Mouse (Mus musculus): ENCODE measurements around the gene Slc22a22. TPM values are rescaled to one million over a fixed set of nuclear protein-coding genes. Genes with fewer than 3 reads are reported as not detected.

The Slc22a22 gene
- total and polyA plus RNA-seq, 3 experiments = not detected

DNA sequence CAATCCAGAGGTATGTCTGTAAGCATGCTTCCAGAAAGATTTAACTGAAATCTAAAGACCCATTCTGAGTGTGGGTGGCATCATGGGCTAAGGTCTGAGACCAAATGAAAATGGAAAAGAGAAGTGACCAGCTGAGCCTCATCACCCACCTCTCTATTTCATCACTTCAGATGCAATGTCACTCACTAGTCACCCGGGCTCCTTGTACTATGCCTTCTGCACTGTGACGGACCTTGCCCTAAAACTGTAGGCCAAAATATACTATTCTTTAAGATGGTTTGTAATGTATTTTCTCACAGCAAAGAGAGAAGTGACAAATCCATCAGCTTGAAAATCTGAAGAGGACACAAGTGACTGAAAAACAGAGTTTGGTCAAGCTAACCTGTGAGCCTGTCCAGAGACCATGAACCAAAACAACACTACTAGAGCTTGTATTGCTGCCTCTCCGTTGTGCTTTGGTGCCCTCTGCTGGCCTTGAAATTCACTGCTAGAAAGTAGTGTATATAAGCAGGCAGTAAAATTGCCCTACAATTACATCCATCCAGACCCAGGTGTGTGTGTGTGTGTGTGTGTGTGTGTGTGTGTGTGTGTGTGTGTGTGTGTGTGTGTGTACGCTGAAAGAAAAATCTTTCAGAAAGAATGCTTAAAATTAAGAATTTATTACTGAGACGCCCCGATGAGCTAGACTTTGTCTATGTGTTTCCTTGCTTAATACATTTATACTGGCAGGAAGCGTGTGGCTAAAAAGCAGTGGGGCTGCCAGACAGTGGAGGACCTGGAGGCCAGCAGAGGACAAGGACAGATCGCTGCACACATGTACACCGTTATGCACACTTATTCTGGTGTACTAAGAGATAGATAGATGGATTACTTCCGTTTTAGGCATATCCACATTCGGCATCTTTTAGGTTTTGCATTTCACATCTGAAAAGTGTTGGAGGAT, 31.1 kb upstream of the Slc22a22 start:
- TF ChIP-seq ZC3H11A (IDR thresholded peaks at IDR 0.05; ENCODE audit: low read depth, low read length) (peak; percentile 79), SMC3 (IDR thresholded peaks at IDR 0.05; ENCODE audit: low read depth, low read length) (peak; percentile 92), CTCF (IDR thresholded peaks at IDR 0.05 in 2 of 3, conservative IDR thresholded peaks at IDR 0.05 in 1 of 3; ENCODE audit: control insufficient read depth in 1 of 3, insufficient read depth in 1 of 3, low read depth in 2 of 3, low read length in 3 of 3, poor library complexity in 1 of 3, severe bottlenecking in 1 of 3) (peak; percentile 70 to 85 (median 82)), GABPA (IDR thresholded peaks at IDR 0.05; ENCODE audit: low read depth, low read length) (no peak), TBP (IDR thresholded peaks at IDR 0.05; ENCODE audit: low read depth, low read length) (no peak), RAD21 (IDR thresholded peaks at IDR 0.05; ENCODE audit: low read depth, low read length) (peak; percentile 90), ZNF384 (IDR thresholded peaks at IDR 0.05; ENCODE audit: low read depth, low read length) (peak; percentile 27; the same call in 1 of the 2 replicates)
- Histone ChIP-seq H3K4me1 (ENCODE audit: control insufficient read depth in 1 of 2, insufficient read depth in 2 of 2, low read length in 2 of 2) (no peaks in the 10 kb centered on the region), H3K27me3 (ENCODE audit: control insufficient read depth in 1 of 2, insufficient read depth in 2 of 2, low read length in 2 of 2) (no peaks in the 10 kb centered on the region), H3K9ac (ENCODE audit: control insufficient read depth, low read depth, low read length, poor library complexity, severe bottlenecking) (no peak overlapping the region), H3K4me3 (ENCODE audit: control insufficient read depth in 1 of 2, insufficient read depth in 1 of 2, low read depth in 2 of 2, low read length in 2 of 2) (no peak overlapping the region), H3K27ac (ENCODE audit: control insufficient read depth, low read depth, low read length) (no peak overlapping the region), H3K79me2 (ENCODE audit: control insufficient read depth, insufficient read depth, low read length, poor library complexity) (no peaks in the 10 kb centered on the region), H3K9me3 (replicated peaks; ENCODE audit: insufficient read depth, low read length) (no peaks in the 10 kb centered on the region), H3K36me3 (ENCODE audit: control insufficient read depth in 1 of 2, insufficient read depth in 2 of 2, low read length in 2 of 2) (no peaks in the 10 kb centered on the region)
- peak; percentile 70 for DNase-seq (ENCODE audit: low read depth, low spot score)

DNA sequence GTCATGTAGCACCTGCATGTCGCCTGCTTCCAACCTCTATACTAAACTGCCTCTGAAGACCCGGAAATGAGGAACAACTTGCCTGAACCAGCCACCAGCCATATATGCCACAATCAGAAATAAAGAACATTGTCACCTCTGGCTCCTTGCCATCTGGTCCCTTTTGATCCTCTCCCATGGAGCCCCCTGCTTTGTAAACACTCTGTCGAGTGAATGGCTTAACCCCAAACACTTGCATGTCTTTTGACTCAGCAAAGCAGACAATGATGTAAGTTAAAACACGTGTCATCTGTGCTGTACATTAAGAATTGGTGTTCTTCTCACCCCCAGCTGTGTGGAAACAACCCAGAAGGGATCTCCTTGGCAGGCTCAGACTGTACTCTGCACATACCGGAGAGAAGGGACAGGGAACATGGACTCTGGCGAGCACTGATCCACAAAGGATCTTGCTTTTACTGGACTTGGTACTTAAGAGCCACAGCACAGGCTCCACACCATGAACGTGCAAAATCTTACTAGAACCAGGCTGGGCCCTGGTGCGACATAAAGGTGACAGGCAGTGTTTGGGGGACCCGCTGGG, 26.8 kb upstream of the Slc22a22 start:
- Histone ChIP-seq H3K4me1 (ENCODE audit: control insufficient read depth in 1 of 2, insufficient read depth in 2 of 2, low read length in 2 of 2) (no peaks in the 10 kb centered on the region), H3K9ac (ENCODE audit: control insufficient read depth, low read depth, low read length, poor library complexity, severe bottlenecking) (no peak overlapping the region), H3K27ac (ENCODE audit: control insufficient read depth, low read depth, low read length) (no peak overlapping the region), H3K9me3 (replicated peaks; ENCODE audit: insufficient read depth, low read length) (no peaks in the 10 kb centered on the region), H3K79me2 (ENCODE audit: control insufficient read depth, insufficient read depth, low read length, poor library complexity) (no peaks in the 10 kb centered on the region), H3K36me3 (ENCODE audit: control insufficient read depth in 1 of 2, insufficient read depth in 2 of 2, low read length in 2 of 2) (no peaks in the 10 kb centered on the region), H3K27me3 (ENCODE audit: control insufficient read depth in 1 of 2, insufficient read depth in 2 of 2, low read length in 2 of 2) (no peaks in the 10 kb centered on the region), H3K4me3 (ENCODE audit: control insufficient read depth in 1 of 2, insufficient read depth in 1 of 2, low read depth in 2 of 2, low read length in 2 of 2) (no peak overlapping the region)
- DNase-seq (ENCODE audit: low read depth, low spot score) = no peak
- TF ChIP-seq GABPA (IDR thresholded peaks at IDR 0.05; ENCODE audit: low read depth, low read length) (no peak), CHD1 (IDR thresholded peaks at IDR 0.05; ENCODE audit: low read depth, low read length) (no peak), KAT2A (conservative IDR thresholded peaks at IDR 0.05; ENCODE audit: low read depth, low read length) (no peak), MYC (IDR thresholded peaks at IDR 0.05; ENCODE audit: low read depth, low read length) (no peak), TCF12 (IDR thresholded peaks at IDR 0.05; ENCODE audit: low read depth, low read length) (no peak), MXI1 (IDR thresholded peaks at IDR 0.05; ENCODE audit: low read depth, low read length) (no peak), MAFK (IDR thresholded peaks at IDR 0.05; ENCODE audit: borderline replicate concordance, low read depth, low read length) (no peak), ETS1 (IDR thresholded peaks at IDR 0.05; ENCODE audit: low read depth, low read length) (no peak), E2F4 (IDR thresholded peaks at IDR 0.05; ENCODE audit: borderline replicate concordance, low read depth, low read length) (no peak), TAL1 (IDR thresholded peaks at IDR 0.05; ENCODE audit: low read length) (no peak), HCFC1 (IDR thresholded peaks at IDR 0.05; ENCODE audit: low read depth, low read length) (no peak), ZNF384 (IDR thresholded peaks at IDR 0.05; ENCODE audit: low read depth, low read length) (no peak)
